Mouse (Mus musculus) bone marrow macrophage, adult 2 months (primary cell): ENCODE data around the gene Lrrc56.

Source experiments
- CTCF ChIP-seq: IDR thresholded peaks from 2 replicates; pipeline ENCODE4 v1.5.1; 2012; ENCODE audit warnings: low read depth, mild to moderate bottlenecking, low read length, moderate library complexity
- POLR2A ChIP-seq: IDR thresholded peaks from 2 replicates; pipeline ENCODE4 v1.6.1; 2012; ENCODE audit warnings: mild to moderate bottlenecking, low read depth, low read length, borderline replicate concordance

- TF ChIP-seq POLR2A (no peak), CTCF (no peak)
These were observed 5.8 kb upstream of the Lrrc56 start for GRCm38 (mm10) chr7:141188194-141188593.
